Mouse (Mus musculus): ENCODE measurements at regions not wholly inside any gene's neighbourhood (a gene's known extent, or its start where the extent isn't known, plus 50 kb on each side); places are given as distances from the start of the nearest gene placed in this dataset.
A peak's percentile ranks its signal among the peaks of the same experiment; 100 is the strongest.

- H3K4me3 ChIP-seq (ENCODE audit: low read depth, low read length): no peak overlapping the region
- H3K4me1 ChIP-seq (ENCODE audit: control insufficient read depth, insufficient read depth, insufficient read length, low read length): no peaks in the 10 kb centered on the region
- no peak overlapping the region for H3K27ac ChIP-seq (ENCODE audit: insufficient read depth, low read depth, low read length)
- no peaks in the 10 kb centered on the region for H3K36me3 ChIP-seq (ENCODE audit: control insufficient read depth, insufficient read depth, low read length)
- TF ChIP-seq CTCF (IDR thresholded peaks at IDR 0.05; ENCODE audit: extremely low read depth, insufficient read length, insufficient replicate concordance, low read depth, low read length): no peak
- no peak for TF ChIP-seq POLR2A (IDR thresholded peaks at IDR 0.05; ENCODE audit: low read depth, low read length)
- no peaks in the 10 kb centered on the region for H3K27me3 ChIP-seq (ENCODE audit: control insufficient read depth, insufficient read depth, low read length)
- 74% methylated on average over 21 of the region's 21 CpGs for WGBS
Observed at GRCm38 (mm10) chr3:58153874-58154756, 260.4 kb upstream of the Tsc22d2 start.

DNA sequence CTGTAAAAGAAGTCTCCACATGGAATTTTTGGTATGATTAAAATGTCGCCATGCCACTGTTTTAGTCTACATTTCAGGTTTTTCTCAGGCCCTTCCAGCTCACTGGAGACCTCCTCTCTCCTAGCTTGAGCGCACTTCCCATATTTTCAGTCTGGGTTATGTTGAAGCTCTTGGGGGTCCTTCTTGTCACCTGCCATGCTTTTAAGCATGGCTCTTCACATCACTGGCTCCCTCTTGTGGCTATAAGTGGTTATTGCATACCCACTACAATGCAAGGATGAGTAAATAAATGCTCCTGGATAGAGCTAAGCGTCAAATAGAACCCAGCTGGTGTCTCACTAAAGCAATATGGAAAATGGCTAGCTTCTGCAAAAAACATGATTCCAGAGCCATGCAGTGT is 255.1 kb upstream of the Tsc22d2 start:
- H3K27me3 ChIP-seq (ENCODE audit: control insufficient read depth, insufficient read depth, low read length): no peaks in the 10 kb centered on the region
- 65% methylated on average over 3 of the region's 3 CpGs for WGBS
- peaks cover 4% of the 10 kb centered on the region; the same call in 1 of the 2 replicates for H3K4me1 ChIP-seq (ENCODE audit: control insufficient read depth, insufficient read depth, insufficient read length, low read length)
- TF ChIP-seq CTCF (IDR thresholded peaks at IDR 0.05; ENCODE audit: extremely low read depth, insufficient read length, insufficient replicate concordance, low read depth, low read length) (peak; percentile 50; the same call in 1 of the 2 replicates), POLR2A (IDR thresholded peaks at IDR 0.05; ENCODE audit: low read depth, low read length) (no peak)
- no peaks in the 10 kb centered on the region for H3K36me3 ChIP-seq (ENCODE audit: control insufficient read depth, insufficient read depth, low read length)
- no peak overlapping the region for H3K4me3 ChIP-seq (ENCODE audit: low read depth, low read length)
- H3K27ac ChIP-seq (ENCODE audit: insufficient read depth, low read depth, low read length): no peak overlapping the region

- H3K27ac ChIP-seq (ENCODE audit: insufficient read depth, low read depth, low read length): no peak overlapping the region
- WGBS: 25% methylated on average over 10 of the region's 10 CpGs
- H3K36me3 ChIP-seq (ENCODE audit: control insufficient read depth, insufficient read depth, low read length): no peaks in the 10 kb centered on the region
- peaks cover 4% of the 10 kb centered on the region; the same call in 1 of the 2 replicates for H3K4me1 ChIP-seq (ENCODE audit: control insufficient read depth, insufficient read depth, insufficient read length, low read length)
- H3K4me3 ChIP-seq (ENCODE audit: low read depth, low read length): no peak overlapping the region
- TF ChIP-seq CTCF (IDR thresholded peaks at IDR 0.05; ENCODE audit: extremely low read depth, insufficient read length, insufficient replicate concordance, low read depth, low read length): no peak
- no peak for TF ChIP-seq POLR2A (IDR thresholded peaks at IDR 0.05; ENCODE audit: low read depth, low read length)
- H3K27me3 ChIP-seq (ENCODE audit: control insufficient read depth, insufficient read depth, low read length): no peaks in the 10 kb centered on the region
Observed at GRCm38 (mm10) chr3:58162238-58162637, 252.3 kb upstream of the Tsc22d2 start.

- H3K4me1 ChIP-seq (ENCODE audit: control insufficient read depth, insufficient read depth, insufficient read length, low read length): peaks cover 4% of the 10 kb centered on the region; the same call in 1 of the 2 replicates
- H3K36me3 ChIP-seq (ENCODE audit: control insufficient read depth, insufficient read depth, low read length): no peaks in the 10 kb centered on the region
- no peak overlapping the region for H3K27ac ChIP-seq (ENCODE audit: insufficient read depth, low read depth, low read length)
- no peaks in the 10 kb centered on the region for H3K27me3 ChIP-seq (ENCODE audit: control insufficient read depth, insufficient read depth, low read length)
- H3K4me3 ChIP-seq (ENCODE audit: low read depth, low read length): no peak overlapping the region
- 9% methylated on average over 10 of the region's 10 CpGs for WGBS
- TF ChIP-seq POLR2A (IDR thresholded peaks at IDR 0.05; ENCODE audit: low read depth, low read length) (no peak), CTCF (IDR thresholded peaks at IDR 0.05; ENCODE audit: extremely low read depth, insufficient read length, insufficient replicate concordance, low read depth, low read length) (peak; percentile 67; the same call in 1 of the 2 replicates)
Observed at GRCm38 (mm10) chr3:58163806-58164205, 250.7 kb upstream of the Tsc22d2 start.

- 54% methylated on average over 2 of the region's 2 CpGs for WGBS
- H3K27ac ChIP-seq (ENCODE audit: insufficient read depth, low read depth, low read length): no peak overlapping the region
- no peak for TF ChIP-seq CTCF (IDR thresholded peaks at IDR 0.05; ENCODE audit: extremely low read depth, insufficient read length, insufficient replicate concordance, low read depth, low read length)
- TF ChIP-seq POLR2A (IDR thresholded peaks at IDR 0.05; ENCODE audit: low read depth, low read length): no peak
- H3K27me3 ChIP-seq (ENCODE audit: control insufficient read depth, insufficient read depth, low read length): no peaks in the 10 kb centered on the region
- H3K36me3 ChIP-seq (ENCODE audit: control insufficient read depth, insufficient read depth, low read length): no peaks in the 10 kb centered on the region
- H3K4me3 ChIP-seq (ENCODE audit: low read depth, low read length): no peak overlapping the region
- H3K4me1 ChIP-seq (ENCODE audit: control insufficient read depth, insufficient read depth, insufficient read length, low read length): peaks cover 4% of the 10 kb centered on the region; the same call in 1 of the 2 replicates
Observed at GRCm38 (mm10) chr3:58166628-58167027, 247.9 kb upstream of the Tsc22d2 start.

DNA sequence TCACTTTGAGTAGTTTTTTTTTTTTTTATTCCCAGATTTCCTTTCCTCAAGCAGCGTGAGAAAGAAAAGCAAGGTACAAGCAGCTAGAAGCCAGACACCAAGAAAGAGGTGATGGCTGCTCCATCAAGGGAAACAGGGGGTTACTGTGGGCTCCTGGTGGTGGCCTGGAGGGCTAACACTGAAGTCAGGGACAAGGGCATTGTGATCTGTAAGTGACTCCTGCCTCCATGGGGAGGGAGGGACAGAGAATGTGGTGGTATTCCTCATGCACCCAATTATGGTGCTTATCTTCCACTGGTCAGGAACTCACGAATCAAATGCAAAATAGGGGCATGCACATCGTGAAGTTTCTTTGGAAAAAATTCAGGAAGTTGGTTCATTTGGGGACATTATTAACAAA is 247.4 kb upstream of the Tsc22d2 start:
- 72% methylated on average over 3 of the region's 3 CpGs for WGBS
- Histone ChIP-seq H3K36me3 (ENCODE audit: control insufficient read depth, insufficient read depth, low read length) (no peaks in the 10 kb centered on the region), H3K4me3 (ENCODE audit: low read depth, low read length) (no peak overlapping the region), H3K27me3 (ENCODE audit: control insufficient read depth, insufficient read depth, low read length) (no peaks in the 10 kb centered on the region), H3K4me1 (ENCODE audit: control insufficient read depth, insufficient read depth, insufficient read length, low read length) (peaks cover 4% of the 10 kb centered on the region; the same call in 1 of the 2 replicates), H3K27ac (ENCODE audit: insufficient read depth, low read depth, low read length) (no peak overlapping the region)
- TF ChIP-seq CTCF (IDR thresholded peaks at IDR 0.05; ENCODE audit: extremely low read depth, insufficient read length, insufficient replicate concordance, low read depth, low read length) (no peak), POLR2A (IDR thresholded peaks at IDR 0.05; ENCODE audit: low read depth, low read length) (no peak)

GRCm38 (mm10) chr3:58167761-58168290 is 246.7 kb upstream of the Tsc22d2 start:
- H3K36me3 ChIP-seq (ENCODE audit: control insufficient read depth, insufficient read depth, low read length): no peaks in the 10 kb centered on the region
- peaks cover 4% of the 10 kb centered on the region; the same call in 1 of the 2 replicates for H3K4me1 ChIP-seq (ENCODE audit: control insufficient read depth, insufficient read depth, insufficient read length, low read length)
- no peak overlapping the region for H3K4me3 ChIP-seq (ENCODE audit: low read depth, low read length)
- no peaks in the 10 kb centered on the region for H3K27me3 ChIP-seq (ENCODE audit: control insufficient read depth, insufficient read depth, low read length)
- no peak for TF ChIP-seq CTCF (IDR thresholded peaks at IDR 0.05; ENCODE audit: extremely low read depth, insufficient read length, insufficient replicate concordance, low read depth, low read length)
- TF ChIP-seq POLR2A (IDR thresholded peaks at IDR 0.05; ENCODE audit: low read depth, low read length): no peak
- no peak overlapping the region for H3K27ac ChIP-seq (ENCODE audit: insufficient read depth, low read depth, low read length)
- 97% methylated on average over 1 of the region's 1 CpGs for WGBS

All from small intestine, adult 2 months (tissue).